Mouse (Mus musculus) cerebellum, adult 2 months (tissue): ENCODE data around the gene Pde1c.

Experiments used
- CTCF ChIP-seq: fragments of 200-500 bp; IDR thresholded peaks from 2 replicates; pipeline ENCODE4 v1.5.1; 2011; ENCODE audit warnings: low read depth, mild to moderate bottlenecking, control low read depth, low read length, moderate library complexity, borderline replicate concordance; ENCODE audit not compliant: insufficient read depth
- POLR2A ChIP-seq: fragments of 200-500 bp; IDR thresholded peaks from 2 replicates; pipeline ENCODE4 v1.6.1; 2011; ENCODE audit warnings: low read length, control low read depth, borderline replicate concordance; ENCODE audit not compliant: insufficient read depth

DNA sequence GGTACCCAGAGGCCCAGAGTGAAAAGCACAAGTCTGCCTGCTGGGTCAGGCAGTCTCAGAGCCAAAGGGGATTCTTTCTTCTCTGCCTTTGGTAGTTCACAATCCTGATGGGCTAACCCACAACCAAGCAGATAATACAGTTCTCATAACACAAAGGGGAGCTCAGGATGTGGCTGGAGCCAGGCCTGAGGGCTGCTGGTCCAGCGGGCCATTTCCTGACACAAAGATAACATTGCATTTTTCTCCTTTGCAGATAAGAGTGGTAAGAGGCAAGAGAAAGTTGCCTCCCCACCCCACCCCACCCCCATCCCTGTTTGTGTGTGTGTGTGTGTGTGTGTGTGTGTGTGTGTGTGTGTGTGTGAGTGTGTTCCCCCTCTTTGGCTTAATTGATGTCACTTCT, 10.7 kb upstream of the Pde1c start:
- TF ChIP-seq POLR2A (no peak), CTCF (no peak)
